Mouse (Mus musculus) neutrophil, adult 65 days (primary cell): Measurements from ENCODE around the gene Ccdc42. TPM values are rescaled to one million over a fixed set of nuclear protein-coding genes. Genes with fewer than 3 reads are reported as not detected.

ENCODE experiments used
- total RNA-seq: library from RNA; stranded (reverse); gene quantifications from 2 replicates; pipeline ENCODE4 v1.2.4, GENCODE M21; 2023

Gene Ccdc42
- not detected in 2 replicates for total RNA-seq

GRCm38 (mm10) chr11:68586721-68587120, at the start of gene Ccdc42:
Gene Ccdc42 (plus strand): TSS chr11:68587021.

GRCm38 (mm10) chr11:68555918-68556584, 30.8 kb upstream of the Ccdc42 start, which contains the start of gene Mfsd6l:
Gene Mfsd6l (plus strand): TSS chr11:68556186.

Other genes with a start within 250 kb of the Ccdc42 start
- 0.14 TPM in 1 of 2 replicates, not detected in the other for gene Ntn1, start 186.2 kb upstream of the Ccdc42 start, total RNA-seq
- 87.2 and 117 TPM in 2 replicates for gene Pik3r5, start 154.9 kb upstream of the Ccdc42 start, total RNA-seq
- gene Pik3r6, start 84.0 kb upstream of the Ccdc42 start, total RNA-seq: 49.3 and 65.3 TPM in 2 replicates
- gene Mfsd6l, start 30.8 kb upstream of the Ccdc42 start, total RNA-seq: 2.4 and 4.8 TPM in 2 replicates
- 0.60 and 2.0 TPM in 2 replicates for gene Myh10, start 104.5 kb downstream of the Ccdc42 start, total RNA-seq